Mouse (Mus musculus): Measurements from ENCODE around the gene Pdia5. TPM values are rescaled to one million over a fixed set of nuclear protein-coding genes. Genes with fewer than 3 reads are reported as not detected.

Pdia5 gene
- polyA plus RNA-seq, 1 experiment, result 18.0 TPM

DNA sequence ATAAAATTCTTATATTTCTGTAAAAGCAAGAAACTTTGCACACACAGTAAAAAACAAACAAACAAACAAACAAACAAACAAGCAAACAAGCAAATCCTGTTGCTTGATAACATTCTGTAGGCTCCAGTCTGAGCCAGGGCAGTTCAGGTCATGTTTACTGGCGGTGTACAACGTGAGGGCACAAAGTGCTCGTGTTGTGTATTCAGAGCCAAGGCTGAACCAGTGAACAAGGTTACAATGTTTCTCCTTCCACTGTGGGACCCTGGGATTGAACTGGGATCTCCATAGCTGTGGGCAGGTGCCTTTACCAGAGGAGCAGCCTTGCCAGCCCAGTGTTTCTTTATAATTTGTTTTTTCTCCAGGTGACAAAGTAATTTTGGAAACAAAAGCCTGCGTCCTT, 15.1 kb upstream of the Pdia5 start:
- TF ChIP-seq MYOG (IDR thresholded peaks at IDR 0.05; ENCODE audit: control insufficient read depth, extremely low read depth, insufficient read length) (no peak), MAX (IDR thresholded peaks at IDR 0.05) (no peak), FOSL1 (IDR thresholded peaks at IDR 0.05; ENCODE audit: insufficient read depth, low read length, poor library complexity, severe bottlenecking) (no peak), CTCF (IDR thresholded peaks at IDR 0.05; ENCODE audit: control insufficient read depth, insufficient read depth, insufficient read length) (no peak), CEBPB (IDR thresholded peaks at IDR 0.05; ENCODE audit: low read depth) (no peak), USF1 (IDR thresholded peaks at IDR 0.05; ENCODE audit: low read depth) (no peak)
- Histone ChIP-seq H3ac (ENCODE audit: control insufficient read depth, insufficient read length, low read depth) (no peak overlapping the region), H3K36me3 (ENCODE audit: control insufficient read depth, insufficient read depth) (no peaks in the 10 kb centered on the region), H3K4me3 (ENCODE audit: insufficient read depth, poor library complexity, severe bottlenecking) (no peak overlapping the region), H3K27me3 (ENCODE audit: control insufficient read depth, insufficient read depth, insufficient read length) (no peaks in the 10 kb centered on the region), H3K79me2 (ENCODE audit: control insufficient read depth, insufficient read depth) (no peaks in the 10 kb centered on the region), H3K79me3 (ENCODE audit: low read depth) (no peaks in the 10 kb centered on the region)

DNA sequence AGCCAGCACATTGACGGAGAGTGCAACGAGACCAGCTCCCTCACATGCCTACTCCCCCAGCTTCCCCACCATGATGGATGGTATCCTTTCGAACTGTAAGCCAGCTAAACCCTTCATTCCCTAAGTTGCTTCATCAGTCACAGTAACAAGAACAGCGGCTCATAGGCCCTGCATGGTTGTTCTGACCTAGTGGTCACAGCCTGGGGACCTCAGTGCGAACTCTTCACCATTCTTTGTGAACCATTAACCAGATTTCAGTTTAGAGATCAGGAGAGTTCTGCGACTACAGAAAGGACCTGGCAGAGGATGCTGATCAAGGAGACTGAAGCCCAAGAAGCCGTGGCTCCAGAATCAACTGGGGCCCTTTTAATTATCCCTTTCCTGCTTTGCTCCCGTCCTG, 13.6 kb upstream of the Pdia5 start:
- Histone ChIP-seq H3K27me3 (ENCODE audit: control insufficient read depth, insufficient read depth, insufficient read length) (no peaks in the 10 kb centered on the region), H3K79me3 (ENCODE audit: low read depth) (no peaks in the 10 kb centered on the region), H3K36me3 (ENCODE audit: control insufficient read depth, insufficient read depth) (no peaks in the 10 kb centered on the region), H3K79me2 (ENCODE audit: control insufficient read depth, insufficient read depth) (no peaks in the 10 kb centered on the region), H3K4me3 (ENCODE audit: insufficient read depth, poor library complexity, severe bottlenecking) (no peak overlapping the region), H3ac (ENCODE audit: control insufficient read depth, insufficient read length, low read depth) (no peak overlapping the region)
- TF ChIP-seq USF1 (IDR thresholded peaks at IDR 0.05; ENCODE audit: low read depth), result no peak
- no peak for TF ChIP-seq MYOG (IDR thresholded peaks at IDR 0.05; ENCODE audit: control insufficient read depth, extremely low read depth, insufficient read length)
- TF ChIP-seq CEBPB (IDR thresholded peaks at IDR 0.05; ENCODE audit: low read depth), result no peak
- TF ChIP-seq MAX (IDR thresholded peaks at IDR 0.05), result no peak
- no peak for TF ChIP-seq CTCF (IDR thresholded peaks at IDR 0.05; ENCODE audit: control insufficient read depth, insufficient read depth, insufficient read length)
- TF ChIP-seq MYOD1 (IDR thresholded peaks at IDR 0.05; ENCODE audit: control insufficient read depth, insufficient read length, low read depth), result no peak
- TF ChIP-seq FOSL1 (IDR thresholded peaks at IDR 0.05; ENCODE audit: insufficient read depth, low read length, poor library complexity, severe bottlenecking), result no peak

DNA sequence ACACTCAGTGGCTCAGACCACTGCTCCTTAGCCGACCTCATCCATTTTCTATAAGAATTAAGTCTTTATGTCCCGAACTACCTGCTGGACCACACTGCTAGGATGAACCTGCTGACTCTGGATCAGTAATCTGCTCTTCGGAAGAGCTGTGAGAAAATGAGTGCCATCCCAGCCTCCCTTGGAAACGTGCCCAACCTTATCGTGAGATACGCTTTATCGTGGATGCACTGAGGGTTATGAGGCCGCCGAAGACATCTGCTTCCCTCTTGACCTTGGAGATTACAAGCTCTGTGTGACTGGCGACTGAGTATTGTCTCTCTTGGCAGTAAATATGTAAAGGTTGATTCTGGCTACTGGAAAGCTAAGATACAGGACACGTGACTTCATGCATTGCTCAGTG, 11.8 kb upstream of the Pdia5 start:
- Histone ChIP-seq H3K79me3 (ENCODE audit: low read depth) (no peaks in the 10 kb centered on the region), H3K36me3 (ENCODE audit: control insufficient read depth, insufficient read depth) (no peaks in the 10 kb centered on the region), H3K27me3 (ENCODE audit: control insufficient read depth, insufficient read depth, insufficient read length) (no peaks in the 10 kb centered on the region), H3ac (ENCODE audit: control insufficient read depth, insufficient read length, low read depth) (no peak overlapping the region), H3K4me3 (ENCODE audit: insufficient read depth, poor library complexity, severe bottlenecking) (no peak overlapping the region), H3K79me2 (ENCODE audit: control insufficient read depth, insufficient read depth) (no peaks in the 10 kb centered on the region)
- TF ChIP-seq CEBPB (IDR thresholded peaks at IDR 0.05; ENCODE audit: low read depth) (no peak), USF1 (IDR thresholded peaks at IDR 0.05; ENCODE audit: low read depth) (peak; percentile 5)

DNA sequence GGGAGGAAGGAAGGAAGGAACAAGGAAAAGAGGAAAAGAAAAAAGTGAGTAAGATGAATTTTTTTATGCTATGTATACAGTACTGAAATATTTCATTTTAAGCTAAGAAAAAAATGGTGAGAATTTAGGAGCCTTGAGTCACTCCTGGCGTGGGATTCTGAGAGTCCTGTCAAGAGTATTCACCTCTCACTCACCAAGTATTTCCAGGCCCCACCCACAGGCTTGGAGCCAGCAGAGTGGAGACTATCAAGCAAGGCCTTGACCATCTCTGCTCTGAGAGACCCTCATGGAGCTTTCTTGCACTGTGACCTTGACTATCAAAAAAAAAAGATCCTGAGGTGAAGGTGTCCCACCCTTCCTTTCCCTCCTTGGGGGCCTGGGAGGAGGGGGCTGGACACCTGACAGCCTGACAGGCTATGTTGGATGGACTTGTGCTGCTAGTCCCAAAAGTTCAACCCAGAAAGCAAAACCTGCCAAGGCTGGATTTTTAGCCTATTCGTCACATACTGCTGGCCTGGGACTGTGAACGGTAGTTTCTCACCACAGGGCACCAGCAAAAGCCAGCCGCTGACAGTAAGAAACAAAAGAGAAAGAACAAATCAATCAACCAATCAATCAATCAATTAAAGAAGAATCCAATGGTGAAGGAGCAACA, 10.6 kb upstream of the Pdia5 start:
- TF ChIP-seq USF1 (IDR thresholded peaks at IDR 0.05; ENCODE audit: low read depth), result no peak
- no peak for TF ChIP-seq FOSL1 (IDR thresholded peaks at IDR 0.05; ENCODE audit: insufficient read depth, low read length, poor library complexity, severe bottlenecking)
- no peak for TF ChIP-seq MYOD1 (IDR thresholded peaks at IDR 0.05; ENCODE audit: control insufficient read depth, insufficient read length, low read depth)
- no peak for TF ChIP-seq MYOG (IDR thresholded peaks at IDR 0.05; ENCODE audit: control insufficient read depth, extremely low read depth, insufficient read length)
- no peak for TF ChIP-seq CEBPB (IDR thresholded peaks at IDR 0.05; ENCODE audit: low read depth)
- no peak overlapping the region for H3ac ChIP-seq (ENCODE audit: control insufficient read depth, insufficient read length, low read depth)

DNA sequence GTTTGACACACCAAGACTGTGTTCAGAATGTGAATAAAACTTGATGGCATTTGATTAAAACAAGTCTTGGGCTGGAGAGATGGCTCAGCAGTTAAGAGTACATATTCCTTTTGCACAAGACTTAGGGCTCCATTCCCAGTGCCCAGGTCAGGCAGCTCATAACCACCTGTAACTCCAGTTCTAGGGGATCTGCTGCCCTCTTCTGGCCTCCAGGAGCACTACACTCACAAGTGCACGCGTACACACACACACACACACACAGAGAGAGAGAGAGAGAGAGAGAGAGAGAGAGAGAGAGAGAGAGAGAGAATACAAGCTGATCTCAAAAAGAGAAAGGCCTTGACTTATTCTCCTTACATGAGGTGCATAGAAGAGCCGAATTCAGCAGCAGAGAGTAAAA, 9.7 kb upstream of the Pdia5 start:
- TF ChIP-seq FOSL1 (IDR thresholded peaks at IDR 0.05; ENCODE audit: insufficient read depth, low read length, poor library complexity, severe bottlenecking), result no peak
- Histone ChIP-seq H3K27me3 (ENCODE audit: control insufficient read depth, insufficient read depth, insufficient read length) (no peaks in the 10 kb centered on the region), H3K36me3 (ENCODE audit: control insufficient read depth, insufficient read depth) (no peaks in the 10 kb centered on the region), H3K79me3 (ENCODE audit: low read depth) (no peaks in the 10 kb centered on the region), H3K79me2 (ENCODE audit: control insufficient read depth, insufficient read depth) (no peaks in the 10 kb centered on the region), H3K4me3 (ENCODE audit: insufficient read depth, poor library complexity, severe bottlenecking) (no peak overlapping the region), H3ac (ENCODE audit: control insufficient read depth, insufficient read length, low read depth) (no peak overlapping the region)

More for the DNA sequence above, 10.6 kb upstream of the Pdia5 start:
- Histone ChIP-seq H3K36me3 (ENCODE audit: control insufficient read depth, insufficient read depth) (no peaks in the 10 kb centered on the region), H3K27me3 (ENCODE audit: control insufficient read depth, insufficient read depth, insufficient read length) (no peaks in the 10 kb centered on the region), H3K79me2 (ENCODE audit: control insufficient read depth, insufficient read depth) (no peaks in the 10 kb centered on the region), H3K79me3 (ENCODE audit: low read depth) (no peaks in the 10 kb centered on the region), H3K4me3 (ENCODE audit: insufficient read depth, poor library complexity, severe bottlenecking) (no peak overlapping the region)

DNA sequence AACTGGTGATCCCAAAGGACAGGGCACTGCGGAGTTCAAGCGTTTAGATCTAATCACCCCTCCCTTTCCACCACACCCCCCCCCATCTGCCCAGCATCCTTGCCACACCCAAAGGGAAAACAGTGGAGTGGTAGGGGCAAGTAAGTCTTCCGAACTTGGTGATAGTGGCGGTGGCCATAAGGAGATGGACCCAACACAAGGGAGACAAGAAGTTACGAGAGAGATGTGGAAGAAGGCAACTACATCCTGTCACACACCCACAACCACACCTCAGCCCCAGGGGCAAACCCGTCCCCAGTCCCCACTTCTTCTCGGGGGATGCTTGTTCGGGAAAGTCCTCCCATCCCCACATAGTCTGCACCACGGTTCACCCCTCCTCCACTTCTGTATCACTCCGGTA, 880 bp downstream of the Pdia5 start:
- TF ChIP-seq CEBPB (IDR thresholded peaks at IDR 0.05; ENCODE audit: low read depth) (no peak), USF1 (IDR thresholded peaks at IDR 0.05; ENCODE audit: low read depth) (no peak), CTCF (IDR thresholded peaks at IDR 0.05; ENCODE audit: control insufficient read depth, insufficient read depth, insufficient read length) (no peak), MYOD1 (IDR thresholded peaks at IDR 0.05; ENCODE audit: control insufficient read depth, insufficient read length, low read depth) (no peak)
- Histone ChIP-seq H3K4me3 (ENCODE audit: insufficient read depth, poor library complexity, severe bottlenecking) (peak overlapping the region; percentile 52), H3K36me3 (ENCODE audit: control insufficient read depth, insufficient read depth) (no peaks in the 10 kb centered on the region), H3ac (ENCODE audit: control insufficient read depth, insufficient read length, low read depth) (peak overlapping the region; percentile 89), H3K79me3 (ENCODE audit: low read depth) (no peaks in the 10 kb centered on the region), H3K79me2 (ENCODE audit: control insufficient read depth, insufficient read depth) (no peaks in the 10 kb centered on the region), H3K27me3 (ENCODE audit: control insufficient read depth, insufficient read depth, insufficient read length) (peaks cover 3% of the 10 kb centered on the region)

All from C2C12 (cell line).